Mouse (Mus musculus) cortical plate, adult 2 months (tissue): ENCODE data around the gene Mybpc2. TPM values are rescaled to one million over a fixed set of nuclear protein-coding genes. Genes with fewer than 3 reads are reported as not detected.

Source experiments
- H3K27ac ChIP-seq: fragments of 200-500 bp; 2 replicates; pipeline ENCODE4 v1.5.1; 2012; ENCODE audit warnings: low read length, control low read depth, inconsistent platforms; ENCODE audit not compliant: insufficient read depth
- H3K4me1 ChIP-seq: fragments of 200-500 bp; 2 replicates; pipeline ENCODE4 v1.6.1; 2011; ENCODE audit warnings: low read length; ENCODE audit not compliant: control insufficient read depth, insufficient read depth
- H3K4me3 ChIP-seq: fragments of 200-500 bp; 2 replicates; pipeline ENCODE4 v1.5.1; 2011; ENCODE audit warnings: mild to moderate bottlenecking, low read length, control low read depth; ENCODE audit not compliant: insufficient read depth
- CTCF ChIP-seq: fragments of 200-500 bp; IDR thresholded peaks from 2 replicates; pipeline ENCODE4 v1.5.1; 2011; ENCODE audit warnings: mild to moderate bottlenecking, control low read depth, low read length; ENCODE audit not compliant: insufficient read depth; ENCODE audit errors: extremely low read depth
- POLR2A ChIP-seq: fragments of 200-500 bp; IDR thresholded peaks from 2 replicates; pipeline ENCODE4 v1.6.1; 2011; ENCODE audit warnings: mild to moderate bottlenecking, low read length, control low read depth; ENCODE audit not compliant: insufficient read depth; ENCODE audit errors: extremely low read depth
- polyA plus RNA-seq: library from polyadenylated mRNA; depleted of rRNA; stranded (reverse); fragments of >200 nt; gene quantifications from 2 replicates; pipeline ENCODE4 v1.2.3, GENCODE M21; 2012; rRNA removed

Mybpc2 gene
- 0.04 and 0.06 TPM in 2 replicates for polyA plus RNA-seq

DNA sequence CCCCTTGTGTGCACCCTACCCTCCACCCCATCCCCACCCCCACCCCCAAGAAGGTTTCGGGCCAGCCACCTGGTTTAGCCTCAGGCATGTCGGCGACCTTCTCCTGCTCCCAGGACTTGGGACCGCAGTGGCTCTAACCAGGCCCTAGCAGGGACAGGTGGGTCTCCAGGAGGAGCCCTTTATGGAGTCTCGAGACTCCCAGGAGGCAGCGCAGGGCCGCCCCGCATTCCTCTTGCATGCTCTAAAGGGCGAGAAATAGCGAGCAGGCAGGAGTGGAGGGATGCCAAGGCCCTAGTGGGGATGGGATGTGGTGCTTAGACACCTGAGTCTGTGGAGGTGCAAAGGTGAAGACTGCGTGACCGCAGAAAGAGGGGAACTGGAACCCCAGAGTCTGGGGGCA lies at the start of gene Mybpc2:
Gene Mybpc2 (minus strand): TSS at position 155 of the 400 bp plus-strand sequence.
- no peak for TF ChIP-seq POLR2A
- no peak for TF ChIP-seq CTCF
- Histone ChIP-seq H3K4me1 (no peaks in the 10 kb centered on the region), H3K27ac (no peak within 1 kb of the TSS), H3K4me3 (no peak within 1 kb of the TSS)

DNA sequence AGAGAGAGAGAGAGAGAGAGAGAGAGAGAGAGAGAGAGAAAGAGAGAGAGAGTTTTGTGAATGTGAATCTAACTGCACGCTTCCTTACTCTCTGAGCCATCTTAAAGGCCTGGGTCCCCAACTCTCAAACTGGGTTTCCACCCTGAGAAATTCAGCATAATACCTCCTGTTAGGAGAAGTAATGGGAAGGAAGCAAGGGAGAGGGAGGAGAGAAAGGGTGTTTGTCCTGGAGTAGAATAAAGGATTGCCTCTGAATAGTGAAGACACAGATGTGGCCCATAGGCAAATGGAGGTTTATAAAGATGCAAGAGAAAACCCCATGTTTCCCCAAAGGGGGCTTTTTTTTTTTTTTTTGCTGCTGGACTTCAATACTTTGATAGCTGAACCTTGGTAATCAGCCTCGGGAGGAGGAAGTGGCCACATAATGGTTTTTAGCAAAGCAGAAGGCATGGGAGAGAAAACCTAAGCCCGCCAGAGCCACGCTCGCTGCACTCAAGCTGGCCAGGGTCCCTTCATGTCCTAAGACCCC lies 48.6 kb upstream of the Mybpc2 start:
- TF ChIP-seq POLR2A: no peak
- TF ChIP-seq CTCF: no peak
- Histone ChIP-seq H3K27ac (no peak overlapping the region), H3K4me1 (no peaks in the 10 kb centered on the region), H3K4me3 (no peak overlapping the region)

DNA sequence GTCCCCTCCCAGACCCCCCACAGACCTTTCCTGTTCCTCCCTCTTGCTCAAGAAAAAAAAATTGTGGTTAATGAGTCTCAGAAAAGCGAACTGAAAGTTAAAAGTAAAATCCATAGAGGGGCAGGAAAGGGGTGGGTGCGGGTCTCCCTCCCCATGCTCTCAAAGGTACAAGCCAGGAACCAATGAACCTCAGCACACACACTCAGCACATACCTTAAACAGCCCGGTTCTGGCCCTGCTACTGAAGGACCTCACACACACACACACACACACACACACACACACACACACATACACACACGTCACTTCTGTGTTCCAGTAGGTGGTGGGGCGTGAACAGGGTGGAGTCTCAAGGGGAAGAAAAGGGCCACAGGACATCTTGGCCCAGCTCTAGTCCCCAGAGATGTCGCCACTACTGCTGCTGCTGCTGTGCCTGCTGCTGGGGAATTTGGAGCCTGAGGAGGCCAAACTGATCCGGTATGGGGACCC lies 47.8 kb upstream of the Mybpc2 start, which contains the start of gene Napsa:
Gene Napsa (plus strand): TSS at position 168 of the 489 bp plus-strand sequence.
- H3K27ac ChIP-seq: no peak within 1 kb of the TSS
- H3K4me3 ChIP-seq: no peak within 1 kb of the TSS

DNA sequence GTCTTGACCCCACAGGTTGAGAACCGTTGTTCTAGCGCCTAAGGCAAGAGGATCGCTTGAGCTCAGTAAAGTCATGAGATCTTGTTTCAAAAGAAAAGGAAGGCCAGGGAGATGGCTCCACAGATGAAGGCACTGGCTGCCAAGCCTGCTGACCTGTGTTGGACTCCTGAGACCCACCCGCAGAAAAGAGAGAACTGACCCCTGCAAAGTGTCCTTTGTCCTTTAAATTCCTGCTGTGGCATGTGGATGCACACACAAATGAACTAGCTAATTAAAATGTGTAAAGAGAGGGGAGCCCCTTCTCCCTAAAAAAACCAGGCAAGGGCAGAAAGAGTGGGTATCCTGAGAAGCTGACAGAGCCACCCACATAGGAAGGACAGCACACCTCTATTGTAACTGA lies 47.4 kb upstream of the Mybpc2 start:
- Histone ChIP-seq H3K27ac (no peak overlapping the region), H3K4me1 (no peaks in the 10 kb centered on the region)
- TF ChIP-seq CTCF (no peak), POLR2A (no peak)

More for the DNA sequence above, 47.8 kb upstream of the Mybpc2 start, which contains the start of gene Napsa:
- no peak for TF ChIP-seq POLR2A
- no peak for TF ChIP-seq CTCF
- H3K4me1 ChIP-seq: no peaks in the 10 kb centered on the region

DNA sequence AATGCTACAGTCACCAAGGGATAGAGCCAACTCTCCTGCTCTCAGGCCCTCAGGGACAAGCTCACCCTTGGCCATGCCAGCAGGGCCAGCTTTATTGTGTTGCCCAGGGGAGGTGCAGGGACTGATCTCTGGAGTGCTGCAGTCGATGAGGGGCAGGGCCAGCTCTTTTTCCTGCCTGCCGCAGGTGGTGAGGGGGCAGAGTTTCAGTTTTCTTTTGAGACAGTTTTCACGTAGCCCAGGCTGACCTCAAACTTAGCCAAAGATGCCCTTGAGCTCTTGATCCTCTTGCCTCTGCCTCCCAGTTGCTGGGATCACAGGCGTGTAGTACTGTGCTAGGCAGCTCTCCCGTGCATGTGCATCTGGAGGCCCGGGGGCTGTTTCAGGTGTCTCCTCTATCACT lies 46.5 kb upstream of the Mybpc2 start:
- no peaks in the 10 kb centered on the region for H3K4me1 ChIP-seq
- H3K4me3 ChIP-seq: no peak overlapping the region
- no peak overlapping the region for H3K27ac ChIP-seq
- TF ChIP-seq POLR2A (no peak), CTCF (no peak)

More for the DNA sequence above, 47.4 kb upstream of the Mybpc2 start:
- no peak overlapping the region for H3K4me3 ChIP-seq

DNA sequence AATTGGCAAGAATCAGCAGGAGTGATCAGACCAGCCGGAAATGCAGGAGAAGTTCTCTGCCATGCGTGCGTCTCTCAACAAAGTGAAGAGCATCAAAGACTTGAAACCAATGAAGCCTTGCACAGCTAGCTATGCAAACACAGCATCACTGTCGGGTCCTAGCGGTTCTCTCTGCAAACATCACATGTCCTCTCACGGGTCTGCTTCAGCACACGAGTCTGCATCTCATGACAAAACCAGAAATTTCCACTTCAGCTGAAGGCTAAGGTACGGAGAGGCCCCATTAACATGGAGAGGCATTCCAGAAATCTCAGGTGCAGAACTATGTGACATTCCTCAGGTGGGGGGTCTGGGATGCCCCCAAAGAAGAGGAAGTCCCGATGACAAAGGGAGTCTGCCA lies 44.3 kb upstream of the Mybpc2 start:
- Histone ChIP-seq H3K4me1 (no peaks in the 10 kb centered on the region), H3K27ac (no peak overlapping the region), H3K4me3 (no peak overlapping the region)
- TF ChIP-seq POLR2A (no peak), CTCF (no peak)

DNA sequence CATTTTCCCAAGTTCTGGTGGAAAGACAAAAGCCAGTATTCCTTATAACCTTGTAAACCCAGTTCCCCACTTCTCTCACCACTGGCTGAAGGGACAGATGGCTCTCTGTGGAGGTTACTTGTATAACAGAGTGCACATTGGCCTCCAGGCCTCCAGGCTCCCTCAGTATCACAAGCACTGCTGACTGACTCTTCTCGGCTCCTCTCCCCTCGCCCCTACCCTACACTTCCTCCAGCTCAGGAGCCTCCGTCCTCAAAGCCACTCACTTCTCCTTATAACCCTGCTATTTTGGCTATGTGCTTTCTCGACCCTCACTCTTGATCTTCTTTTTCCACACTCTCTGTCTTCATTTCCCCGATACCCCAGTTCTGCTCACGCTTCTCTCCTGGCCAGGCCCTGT lies 41.0 kb upstream of the Mybpc2 start:
- Histone ChIP-seq H3K4me3 (no peak overlapping the region), H3K27ac (no peak overlapping the region), H3K4me1 (no peaks in the 10 kb centered on the region)
- TF ChIP-seq CTCF: no peak
- TF ChIP-seq POLR2A: no peak

DNA sequence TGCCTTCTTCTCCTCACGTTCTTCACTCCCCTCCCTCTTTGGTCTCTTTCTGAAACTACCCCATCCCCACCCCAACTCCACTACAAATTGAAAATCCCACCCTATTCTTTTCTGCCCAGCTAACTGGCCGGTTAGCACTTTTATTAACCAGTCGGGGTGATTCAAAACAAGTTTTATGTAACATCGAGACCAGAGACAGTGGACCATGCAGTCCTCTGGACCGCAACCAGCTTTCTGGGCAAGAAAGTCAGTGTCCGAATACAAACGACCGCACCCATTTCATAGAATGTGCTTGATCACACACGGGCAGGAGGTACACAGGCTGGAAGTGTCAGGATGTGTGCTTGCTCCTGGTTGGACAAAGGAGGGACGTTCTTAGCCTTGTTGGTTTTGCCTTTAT lies 40.0 kb upstream of the Mybpc2 start:
- no peak overlapping the region for H3K27ac ChIP-seq
- no peak overlapping the region for H3K4me3 ChIP-seq
- TF ChIP-seq CTCF (no peak), POLR2A (no peak)
- no peaks in the 10 kb centered on the region for H3K4me1 ChIP-seq

DNA sequence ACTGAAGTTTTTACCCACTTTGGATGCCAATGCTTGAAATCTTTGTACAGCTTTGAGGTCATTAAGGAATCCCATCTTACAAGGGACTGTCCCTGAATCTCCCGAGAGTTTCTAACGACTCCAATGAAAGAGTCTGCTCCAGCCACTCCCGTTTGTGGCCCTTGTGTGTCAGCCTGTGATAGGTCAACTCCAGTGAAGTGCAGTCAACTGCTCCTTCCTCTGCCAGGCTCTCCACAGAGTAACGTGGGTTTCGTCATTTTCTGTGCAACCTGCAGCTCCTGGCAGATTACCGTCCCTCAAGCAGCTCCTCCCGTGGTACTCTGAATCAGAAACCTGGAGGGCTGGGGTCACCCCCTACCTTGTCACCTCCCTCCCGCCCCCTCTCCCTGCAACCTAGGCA lies 38.8 kb upstream of the Mybpc2 start:
- H3K4me1 ChIP-seq: no peaks in the 10 kb centered on the region
- TF ChIP-seq CTCF: no peak
- TF ChIP-seq POLR2A: no peak
- H3K27ac ChIP-seq: no peak overlapping the region
- no peak overlapping the region for H3K4me3 ChIP-seq
